Mouse (Mus musculus) CD4-positive, CD25-positive, alpha-beta regulatory T cell, adult 4 months (primary cell): ENCODE measurements around the gene Gm20481. TPM values are rescaled to one million over a fixed set of nuclear protein-coding genes. Genes with fewer than 3 reads are reported as not detected.
"Not testable (repeated sequence)": the region's sequence is repeated elsewhere in the genome, so short reads cannot be mapped to it uniquely, and the experiment has no call there.

Source experiments
- ATAC-seq: one replicate; pipeline ENCODE4 v1.8.0; 2017
- polyA plus RNA-seq, 2 experiments: library from polyadenylated mRNA; unstranded; fragments of 100-300 nt; shearing (Covaris generic); gene quantifications; one replicate each; pipeline ENCODE4 v1.2.1; 2017

The Gm20481 gene
- polyA plus RNA-seq, 2 experiments from 2014 or later, result 3.1 TPM; not detected in 1

GRCm38 (mm10) chr17:34951636-34952377 lies 17.9 kb upstream of the Gm20481 start:
- peak; percentile 21 for ATAC-seq

- peak; percentile 70 for ATAC-seq
Measured at GRCm38 (mm10) chr17:34952378-34953040, 17.2 kb upstream of the Gm20481 start.

GRCm38 (mm10) chr17:34953258-34953657 lies 16.5 kb upstream of the Gm20481 start:
- ATAC-seq, result no peak

GRCm38 (mm10) chr17:34953904-34954303 lies 15.8 kb upstream of the Gm20481 start:
- no peak for ATAC-seq

- ATAC-seq, result no peak
Measured at GRCm38 (mm10) chr17:34954831-34955230, 14.9 kb upstream of the Gm20481 start.

- ATAC-seq, result no peak
Measured at GRCm38 (mm10) chr17:34955884-34956283, 13.8 kb upstream of the Gm20481 start.

- no peak for ATAC-seq
Measured at GRCm38 (mm10) chr17:34956340-34956739, 13.4 kb upstream of the Gm20481 start.

- ATAC-seq, result not testable (repeated sequence)
Measured at GRCm38 (mm10) chr17:34957291-34957690, 12.4 kb upstream of the Gm20481 start.

- ATAC-seq, result not testable (repeated sequence)
Measured at GRCm38 (mm10) chr17:34957966-34958365, 11.7 kb upstream of the Gm20481 start.

GRCm38 (mm10) chr17:34958734-34959129 lies 11.0 kb upstream of the Gm20481 start:
- peak; percentile 12 for ATAC-seq

GRCm38 (mm10) chr17:34959130-34959778 lies 10.5 kb upstream of the Gm20481 start, which contains the start of gene Hspa1b:
Gene Hspa1b (minus strand): TSS chr17:34959238.
- peak; percentile 90 for ATAC-seq

- peak; percentile 21 for ATAC-seq
Measured at GRCm38 (mm10) chr17:34959881-34960515, 9.7 kb upstream of the Gm20481 start.

GRCm38 (mm10) chr17:34960702-34961493 lies 8.8 kb upstream of the Gm20481 start:
- no peak for ATAC-seq

- no peak for ATAC-seq
Measured at GRCm38 (mm10) chr17:34962125-34962524, 7.6 kb upstream of the Gm20481 start.

- no peak for ATAC-seq
Measured at GRCm38 (mm10) chr17:34962841-34963240, 6.9 kb upstream of the Gm20481 start.

- no peak for ATAC-seq
Measured at GRCm38 (mm10) chr17:34964640-34965049, 5.1 kb upstream of the Gm20481 start.

- no peak for ATAC-seq
Measured at GRCm38 (mm10) chr17:34965627-34966026, 4.1 kb upstream of the Gm20481 start.

GRCm38 (mm10) chr17:34970850-34971249 lies 1.1 kb downstream of the Gm20481 start:
- ATAC-seq, result not testable (repeated sequence)

GRCm38 (mm10) chr17:34971694-34972068 lies 2.0 kb downstream of the Gm20481 start:
- peak; percentile 35 for ATAC-seq

- peak; percentile 95 for ATAC-seq
Measured at GRCm38 (mm10) chr17:34972069-34972749, 2.5 kb downstream of the Gm20481 start, which contains the start of the genes Hspa1a and Hspa1l. Gene Hspa1a (minus strand): TSS chr17:34972156. Gene Hspa1l (plus strand): TSS chr17:34972703.
